Comparison of ENCODE assay signal across 9 mouse cellular contexts in genomic region chr15:82347303-82347676, GRCm38 (mm10). TPM values are rescaled to one million over a fixed set of nuclear protein-coding genes. Genes with fewer than 3 reads are reported as not detected.
DNase-seq lines count a peak whose midpoint lies in the region; ATAC-seq lines count a peak whose summit lies in the region.
"Had no signal": no experiment of that assay in that cellular context is flagged by ENCODE, and none has a peak within 500 bp of the region (broad histone marks: within the 10 kb centered on the region; RNA-seq: fewer than 3 reads in every experiment).

No protein-coding gene starts in this region.

- ATAC-seq in erythroblast, adult 5-6 weeks (replicated peaks; ENCODE audit: low FRiP score, poor library complexity, severe bottlenecking): no peak
- no peak for ATAC-seq in neural tube, embryonic 11.5 days (ENCODE audit: insufficient read depth, low FRiP score, low TSS enrichment)
- no peak for ATAC-seq in liver, embryonic 11.5 days (replicated peaks; ENCODE audit: low FRiP score)

- no peak overlapping the region for H3K9ac ChIP-seq in neural tube, embryonic 11.5 days (ENCODE audit: low read length)
- peak overlapping the region; percentile 82 for H3K9ac ChIP-seq in liver, embryonic 11.5 days (ENCODE audit: low read depth, low read length)

- H3K4me2 ChIP-seq in neural tube, embryonic 11.5 days (ENCODE audit: low read depth): peak overlapping the region; percentile 65
- peak overlapping the region; percentile 99 for H3K4me2 ChIP-seq in liver, embryonic 11.5 days

- DNase-seq in neural tube, embryonic 11.5 days (ENCODE audit: low spot score): no peak
- DNase-seq in neural tube, embryonic 10.5 days (ENCODE audit: extremely low spot score, low spot score): no peak
- no peak for DNase-seq in liver, embryonic 11.5 days (ENCODE audit: low spot score)
- no peak for DNase-seq in testis, postnatal 14 days (ENCODE audit: low spot score)
- DNase-seq in MN1 (ENCODE audit: low spot score): no peak
- DNase-seq in kidney, postnatal 4 days: no peak
- DNase-seq: kidney, adult 8-10 months had no signal

- peaks cover 88% of the 10 kb centered on the region for H3K36me3 ChIP-seq in erythroblast, embryonic 14.5 days (ENCODE audit: control insufficient read depth)
- H3K36me3 ChIP-seq in neural tube, embryonic 11.5 days (ENCODE audit: control insufficient read depth, insufficient read depth, low read length): peaks cover 15% of the 10 kb centered on the region
- peaks cover 26% of the 10 kb centered on the region for H3K36me3 ChIP-seq in liver, embryonic 11.5 days (ENCODE audit: control insufficient read depth, insufficient read depth, low read length)

- H3K4me1 ChIP-seq in erythroblast, embryonic 14.5 days (ENCODE audit: control insufficient read depth): peaks cover 81% of the 10 kb centered on the region
- peaks cover 10% of the 10 kb centered on the region for H3K4me1 ChIP-seq in neural tube, embryonic 11.5 days (ENCODE audit: control insufficient read depth, insufficient read depth, low read length)
- H3K4me1 ChIP-seq in liver, embryonic 11.5 days (replicated peaks; ENCODE audit: control insufficient read depth, insufficient read depth, low read length): peaks cover 67% of the 10 kb centered on the region

- H3K27ac ChIP-seq in neural tube, embryonic 11.5 days (ENCODE audit: low read depth, low read length): no peak overlapping the region
- H3K27ac ChIP-seq in liver, embryonic 11.5 days (ENCODE audit: low read depth, low read length): peak overlapping the region; percentile 79

- WGBS in neural tube, embryonic 11.5 days: 80% methylated on average over 4 of the region's 4 CpGs
- WGBS in liver, embryonic 11.5 days: 60% methylated on average over 4 of the region's 4 CpGs

- H3K4me3 ChIP-seq in erythroblast, embryonic 14.5 days (replicated peaks): peak overlapping the region; percentile 91
- peak overlapping the region; percentile 68; the same call in 1 of the 2 replicates for H3K4me3 ChIP-seq in neural tube, embryonic 11.5 days (ENCODE audit: low read depth, low read length)
- H3K4me3 ChIP-seq in liver, embryonic 11.5 days (ENCODE audit: low read depth, low read length): peak overlapping the region; percentile 69

- peaks cover 2% of the 10 kb centered on the region; the same call in 1 of the 2 replicates for H3K9me3 ChIP-seq in erythroblast, embryonic 14.5 days (ENCODE audit: control insufficient read depth, low read length)
- no peaks in the 10 kb centered on the region for H3K9me3 ChIP-seq in neural tube, embryonic 11.5 days (ENCODE audit: control insufficient read depth, low read length)
- H3K9me3 ChIP-seq in liver, embryonic 11.5 days (ENCODE audit: control insufficient read depth, low read length): no peaks in the 10 kb centered on the region

- H3K27me3 ChIP-seq in erythroblast, embryonic 14.5 days (ENCODE audit: control insufficient read depth): no peaks in the 10 kb centered on the region
- no peaks in the 10 kb centered on the region for H3K27me3 ChIP-seq in neural tube, embryonic 11.5 days (ENCODE audit: control insufficient read depth, insufficient read depth, low read length)
- H3K27me3 ChIP-seq in liver, embryonic 11.5 days (replicated peaks; ENCODE audit: control insufficient read depth, insufficient read depth, low read length): no peaks in the 10 kb centered on the region

RNA-seq across cellular contexts. Expression of gene Ndufa6, which starts 6.8 kb away (rescaled TPM):
- 28.3 and 30.8 TPM in 2 replicates for polyA plus RNA-seq in erythroblast, embryonic 14.5 days (2012)
- 34.2 and 88.6 TPM in 2 replicates for total RNA-seq in erythroblast, adult 5-6 weeks (2015; ENCODE audit: low replicate concordance)
- 55.3 and 85.6 TPM in 2 replicates for total RNA-seq in erythroblast, adult 5-6 weeks (2017; ENCODE audit: low replicate concordance)
- 274 and 279 TPM in 2 replicates for polyA plus RNA-seq in neural tube, embryonic 11.5 days (2014; fragmentation: Nextera tagmentation; extraction: Ambion mirVana)
- 432 and 467 TPM in 2 replicates for polyA plus RNA-seq in liver, embryonic 11.5 days (2014; fragmentation: Nextera tagmentation; extraction: Ambion mirVana)

RNA-seq across cellular contexts. Expression of gene Smdt1, which starts 8.5 kb away (rescaled TPM):
- 17.6 and 17.8 TPM in 2 replicates for polyA plus RNA-seq in erythroblast, embryonic 14.5 days (2012)
- 91.5 and 150 TPM in 2 replicates for total RNA-seq in erythroblast, adult 5-6 weeks (2015; ENCODE audit: low replicate concordance)
- total RNA-seq in erythroblast, adult 5-6 weeks (2017; ENCODE audit: low replicate concordance): 42.7 and 69.4 TPM in 2 replicates
- 267 and 274 TPM in 2 replicates for polyA plus RNA-seq in neural tube, embryonic 11.5 days (2014; fragmentation: Nextera tagmentation; extraction: Ambion mirVana)
- 218 and 233 TPM in 2 replicates for polyA plus RNA-seq in liver, embryonic 11.5 days (2014; fragmentation: Nextera tagmentation; extraction: Ambion mirVana)

RNA-seq across cellular contexts. Expression of gene Pheta2, which starts 8.5 kb away (rescaled TPM):
- 1.8 and 2.3 TPM in 2 replicates for polyA plus RNA-seq in erythroblast, embryonic 14.5 days (2012)
- total RNA-seq in erythroblast, adult 5-6 weeks (2015; ENCODE audit: low replicate concordance): 22.7 and 44.9 TPM in 2 replicates
- 79.0 and 86.0 TPM in 2 replicates for total RNA-seq in erythroblast, adult 5-6 weeks (2017; ENCODE audit: low replicate concordance)
- polyA plus RNA-seq in neural tube, embryonic 11.5 days (2014; fragmentation: Nextera tagmentation; extraction: Ambion mirVana): 3.0 and 3.1 TPM in 2 replicates
- 34.0 and 35.4 TPM in 2 replicates for polyA plus RNA-seq in liver, embryonic 11.5 days (2014; fragmentation: Nextera tagmentation; extraction: Ambion mirVana)

RNA-seq across cellular contexts. Expression of gene Naga, which starts 8.6 kb away (rescaled TPM):
- 17.6 and 23.0 TPM in 2 replicates for polyA plus RNA-seq in erythroblast, embryonic 14.5 days (2012)
- total RNA-seq in erythroblast, adult 5-6 weeks (2015; ENCODE audit: low replicate concordance): 49.5 and 74.2 TPM in 2 replicates
- total RNA-seq in erythroblast, adult 5-6 weeks (2017; ENCODE audit: low replicate concordance): 22.7 and 56.3 TPM in 2 replicates
- polyA plus RNA-seq in neural tube, embryonic 11.5 days (2014; fragmentation: Nextera tagmentation; extraction: Ambion mirVana): 24.7 and 28.0 TPM in 2 replicates
- 33.7 and 37.2 TPM in 2 replicates for polyA plus RNA-seq in liver, embryonic 11.5 days (2014; fragmentation: Nextera tagmentation; extraction: Ambion mirVana)

RNA-seq across cellular contexts. Expression of gene Cyp2d22, which starts 32.8 kb away (rescaled TPM):
- 0.08 TPM in 1 of 2 replicates, not detected in the other for polyA plus RNA-seq in erythroblast, embryonic 14.5 days (2012)
- total RNA-seq in erythroblast, adult 5-6 weeks (2015; ENCODE audit: low replicate concordance): not detected in 2 replicates
- total RNA-seq in erythroblast, adult 5-6 weeks (2017; ENCODE audit: low replicate concordance): 0.26 TPM in 1 of 2 replicates, not detected in the other
- polyA plus RNA-seq in neural tube, embryonic 11.5 days (2014; fragmentation: Nextera tagmentation; extraction: Ambion mirVana): 1.5 and 1.6 TPM in 2 replicates
- polyA plus RNA-seq in liver, embryonic 11.5 days (2014; fragmentation: Nextera tagmentation; extraction: Ambion mirVana): 6.8 and 7.0 TPM in 2 replicates

Comparison
In these comparisons a context has a peak if more than half of its experiments do, and no peak if none do; other contexts are left out.
1. RNA of gene Smdt1, which starts 8.5 kb away (polyA plus RNA-seq): 267 to 274 TPM in neural tube, embryonic 11.5 days and 218 to 233 TPM in liver, embryonic 11.5 days; 17.6 to 17.8 TPM in erythroblast, embryonic 14.5 days; every median in the first group is over 10 times any median in the second.
2. Peak in every context shown above with its lines, with median percentiles within 50 percentile points of each other: H3K4me3 ChIP-seq.